Mouse (Mus musculus): ENCODE results near the gene Safb.
"Not testable (repeated sequence)": the region's sequence is repeated elsewhere in the genome, so short reads cannot be mapped to it uniquely, and the experiment has no call there.

Safb gene

GRCm38 (mm10) chr17:56611861-56612564 is 27.4 kb downstream of the Safb start:
- DNase-seq: peak; percentile 62

DNA sequence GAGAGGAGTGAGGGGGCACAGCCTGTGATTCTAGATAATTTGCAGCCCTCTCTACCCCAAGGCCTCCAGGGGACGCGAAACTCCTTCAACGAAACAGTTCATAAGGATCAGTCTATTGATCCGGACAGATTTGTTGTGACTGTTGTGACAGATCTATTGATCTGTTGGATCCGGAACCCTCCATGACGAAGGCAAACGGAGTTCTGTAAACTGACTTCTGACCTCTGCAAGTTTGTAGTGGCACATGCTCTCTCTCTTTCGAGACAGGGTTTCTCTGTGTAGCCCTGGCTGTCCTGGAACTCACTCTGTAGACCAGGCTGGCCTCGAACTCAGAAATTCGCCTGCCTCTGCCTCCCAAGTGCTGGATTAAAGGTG is 27.9 kb downstream of the Safb start:
- DNase-seq: not testable (repeated sequence)

- peak; percentile 98 to 99 for DNase-seq
Observed at GRCm38 (mm10) chr17:56613236-56613844, 28.7 kb downstream of the Safb start, which contains the start of gene Rpl36. Rpl36 (plus strand) TSS chr17:56613416.

- DNase-seq: peak; percentile 56 to 62
Observed at GRCm38 (mm10) chr17:56613893-56614292, 29.3 kb downstream of the Safb start.

GRCm38 (mm10) chr17:56614391-56615135 is 29.9 kb downstream of the Safb start:
- DNase-seq: peak; percentile 50 to 52

DNA sequence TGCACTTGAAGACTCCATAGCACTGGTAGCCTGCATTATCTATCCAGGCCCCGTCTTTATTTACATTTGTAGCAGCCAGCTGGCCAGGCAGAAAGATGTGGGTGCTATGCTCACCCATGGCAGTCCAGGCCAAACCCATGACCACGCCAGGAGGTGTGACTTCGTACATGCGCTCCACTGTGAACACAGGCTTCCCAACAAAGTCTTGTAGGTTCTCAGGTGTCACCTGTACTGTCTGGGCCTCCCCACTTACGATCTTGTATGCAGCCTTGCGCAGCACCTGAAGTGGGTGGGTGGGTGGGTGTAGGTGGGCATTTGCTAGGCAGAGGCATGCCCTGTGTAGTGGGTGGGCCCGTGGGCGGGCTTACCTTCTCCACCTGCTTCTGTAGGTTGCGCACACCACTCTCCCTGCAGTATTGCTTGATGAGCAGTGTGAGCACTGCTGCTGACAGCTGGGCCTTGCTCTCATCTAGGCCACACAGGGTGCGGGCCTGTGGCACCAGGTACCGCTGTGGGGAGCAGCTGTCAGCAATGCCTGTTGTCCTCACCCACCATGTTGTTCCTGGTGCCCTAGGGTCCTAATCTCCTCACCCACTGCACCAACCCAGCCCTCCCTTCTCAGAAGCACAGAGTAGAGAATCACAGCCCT is 30.6 kb downstream of the Safb start:
- DNase-seq: no peak

GRCm38 (mm10) chr17:56615792-56616191 is 31.2 kb downstream of the Safb start:
- no peak for DNase-seq

- DNase-seq: no peak
Observed at GRCm38 (mm10) chr17:56616725-56617124, 32.1 kb downstream of the Safb start.

GRCm38 (mm10) chr17:56617628-56618027 is 33.0 kb downstream of the Safb start:
- DNase-seq: no peak

GRCm38 (mm10) chr17:56625495-56625894 is 40.9 kb downstream of the Safb start:
- DNase-seq: no peak

GRCm38 (mm10) chr17:56626260-56626659 is 41.6 kb downstream of the Safb start:
- no peak for DNase-seq

GRCm38 (mm10) chr17:56626754-56627470 is 42.3 kb downstream of the Safb start, which contains the start of gene Lonp1:
Lonp1 (minus strand) TSS chr17:56626887.
- DNase-seq: peak; percentile 99

GRCm38 (mm10) chr17:56627530-56628277 is 43.1 kb downstream of the Safb start, which contains the start of gene Catsperd:
Catsperd (plus strand) TSS chr17:56628143.
- peak; percentile 46 to 59 for DNase-seq

DNA sequence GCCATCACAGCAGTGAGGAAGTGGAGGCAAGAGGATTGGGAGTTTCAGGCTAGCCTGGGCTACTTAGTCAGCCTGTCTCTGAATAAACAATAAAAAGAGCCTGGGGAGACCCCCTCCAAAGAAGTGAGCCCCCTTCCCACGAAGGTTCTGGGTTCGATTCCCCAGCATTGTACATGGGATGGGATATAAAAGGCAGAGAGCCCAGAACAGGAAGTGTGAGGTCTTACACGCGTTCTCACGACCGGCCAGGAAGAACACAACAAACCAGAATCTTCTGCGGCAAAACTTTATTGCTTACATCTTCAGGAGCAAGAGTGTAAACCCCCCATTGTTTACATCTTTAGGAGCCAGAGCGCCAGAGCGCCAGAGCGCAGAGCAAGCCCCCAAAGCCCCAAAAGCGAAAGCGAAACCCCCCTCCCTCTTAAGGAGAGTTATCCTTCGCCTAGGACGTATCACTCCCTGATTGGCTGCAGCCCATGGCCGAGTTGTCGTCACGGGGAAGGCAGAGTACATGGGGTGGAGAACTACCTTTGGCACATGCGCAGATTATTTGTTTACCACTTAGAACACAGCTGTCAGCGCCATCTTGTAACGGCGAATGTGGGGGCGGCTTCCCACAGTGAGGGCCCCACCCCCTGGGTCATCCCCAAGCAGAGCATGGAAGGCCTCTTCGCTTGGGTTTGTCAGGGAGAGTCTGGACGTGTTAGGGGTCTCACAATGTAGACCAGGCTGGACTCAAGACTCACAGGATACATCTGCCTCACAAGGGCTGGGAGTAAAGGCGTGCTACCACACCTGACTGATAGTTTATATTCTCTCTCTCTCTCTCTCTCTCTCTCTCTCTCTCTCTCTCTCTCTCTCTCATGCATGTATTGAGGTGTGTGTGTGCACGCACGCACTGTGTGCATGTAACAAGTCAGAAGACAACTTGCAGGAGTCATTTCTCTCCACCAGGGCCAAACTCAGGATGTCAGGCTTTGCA is 45.5 kb downstream of the Safb start:
- not testable (repeated sequence) for DNase-seq

DNA sequence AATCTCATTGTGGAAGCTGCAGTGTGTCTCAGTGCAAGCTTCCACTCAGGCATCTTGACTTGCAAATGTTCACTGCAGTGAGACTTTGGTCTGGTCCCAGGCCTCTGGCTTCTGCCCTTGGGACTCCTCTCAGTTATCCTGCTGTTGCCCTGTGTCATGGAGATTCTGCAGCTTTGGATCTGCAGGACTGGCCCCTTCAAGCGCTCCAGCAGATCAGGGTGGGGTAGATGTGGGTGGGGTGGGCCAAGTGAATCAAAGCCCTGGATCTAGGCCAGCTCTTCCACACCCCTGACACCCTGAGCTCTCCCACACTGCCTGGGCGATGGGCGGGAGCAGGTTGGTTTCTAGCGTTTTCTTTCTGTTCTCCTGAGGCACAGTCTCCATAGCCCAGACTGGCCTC is 47.2 kb downstream of the Safb start:
- DNase-seq: no peak

- DNase-seq: no peak
Observed at GRCm38 (mm10) chr17:56634023-56634422, 49.4 kb downstream of the Safb start.

GRCm38 (mm10) chr17:56643237-56643636 is 58.6 kb downstream of the Safb start:
- no peak for DNase-seq

DNA sequence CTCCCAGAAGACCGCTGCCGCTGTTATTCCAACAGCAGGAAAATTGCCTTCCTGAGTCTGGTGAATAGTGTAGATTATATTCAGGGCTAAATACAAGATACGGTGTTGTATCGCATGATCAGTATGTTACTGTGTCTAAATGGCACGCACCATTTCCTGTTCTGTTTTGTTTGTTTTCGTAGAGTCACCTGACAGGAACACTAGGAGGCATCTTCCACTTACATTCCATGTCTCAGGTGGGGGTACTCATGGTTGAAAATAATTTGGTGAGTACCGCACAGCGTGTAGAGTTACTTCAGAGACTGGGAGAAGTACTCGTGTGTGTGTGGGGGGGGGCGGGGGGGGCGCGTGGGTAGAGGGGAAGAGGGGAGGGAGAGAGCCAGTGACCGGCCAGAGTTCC is 62.9 kb downstream of the Safb start:
- DNase-seq: no peak

DNA sequence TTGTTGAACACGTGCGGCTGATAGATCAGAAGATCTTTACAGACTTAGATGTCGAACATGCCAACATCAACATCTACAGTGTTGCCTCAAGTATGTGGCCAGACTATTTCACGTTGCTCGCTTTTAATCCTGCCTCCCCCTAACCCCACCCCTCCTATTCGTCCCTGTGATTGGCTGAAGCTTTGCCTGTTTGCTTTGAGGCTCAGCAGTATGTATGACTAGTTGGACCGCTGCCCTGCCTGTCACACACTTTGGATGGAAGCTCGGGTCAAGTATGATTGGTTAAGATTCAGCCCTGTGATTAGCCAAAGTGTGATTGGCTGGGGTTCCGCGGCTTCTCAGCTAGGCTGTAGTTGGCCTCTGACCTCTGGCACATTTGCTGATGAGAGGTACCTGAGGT is 67.2 kb downstream of the Safb start:
- peak; percentile 50 for DNase-seq

- DNase-seq: no peak
Observed at GRCm38 (mm10) chr17:56654771-56655170, 70.1 kb downstream of the Safb start.

Measured in cerebellum, postnatal 10 days (tissue).